Mouse (Mus musculus): ENCODE measurements around the gene Atp6v1c2. TPM values are rescaled to one million over a fixed set of nuclear protein-coding genes. Genes with fewer than 3 reads are reported as not detected.

The Atp6v1c2 gene
- total RNA-seq, 2 experiments from 2014 or later = 3.1 to 3.4 TPM

- DNase-seq (ENCODE audit: low spot score in 2 of 2) = no peak
Observed at GRCm38 (mm10) chr12:17338338-17338737, 9.2 kb upstream of the Atp6v1c2 start.

- no peak for DNase-seq (ENCODE audit: low spot score in 2 of 2)
Observed at GRCm38 (mm10) chr12:17333459-17333858, 4.3 kb upstream of the Atp6v1c2 start.

GRCm38 (mm10) chr12:17324549-17325470 lies 4.3 kb downstream of the Atp6v1c2 start:
- DNase-seq (ENCODE audit: low spot score in 2 of 2) = no peak

GRCm38 (mm10) chr12:17318453-17318852 lies 10.7 kb downstream of the Atp6v1c2 start:
- DNase-seq (ENCODE audit: low spot score in 2 of 2) = no peak

- DNase-seq (ENCODE audit: low spot score in 2 of 2) = no peak
Observed at GRCm38 (mm10) chr12:17317970-17318369, 11.2 kb downstream of the Atp6v1c2 start.

GRCm38 (mm10) chr12:17316096-17316495 lies 13.1 kb downstream of the Atp6v1c2 start:
- no peak for DNase-seq (ENCODE audit: low spot score in 2 of 2)

GRCm38 (mm10) chr12:17310852-17311839 lies 18.0 kb downstream of the Atp6v1c2 start:
- no peak for DNase-seq (ENCODE audit: low spot score in 2 of 2)

- no peak for DNase-seq (ENCODE audit: low spot score in 2 of 2)
Observed at GRCm38 (mm10) chr12:17308246-17308645, 20.9 kb downstream of the Atp6v1c2 start.

GRCm38 (mm10) chr12:17305445-17305844 lies 23.7 kb downstream of the Atp6v1c2 start:
- no peak for DNase-seq (ENCODE audit: low spot score in 2 of 2)

GRCm38 (mm10) chr12:17299902-17300301 lies 29.3 kb downstream of the Atp6v1c2 start:
- DNase-seq (ENCODE audit: low spot score in 2 of 2) = no peak

GRCm38 (mm10) chr12:17296899-17297298 lies 32.3 kb downstream of the Atp6v1c2 start:
- no peak for DNase-seq (ENCODE audit: low spot score in 2 of 2)

GRCm38 (mm10) chr12:17290569-17290968 lies 38.6 kb downstream of the Atp6v1c2 start:
- no peak for DNase-seq (ENCODE audit: low spot score in 2 of 2)

GRCm38 (mm10) chr12:17289913-17290312 lies 39.2 kb downstream of the Atp6v1c2 start:
- DNase-seq (ENCODE audit: low spot score in 2 of 2) = no peak

- no peak for DNase-seq (ENCODE audit: low spot score in 2 of 2)
Observed at GRCm38 (mm10) chr12:17289060-17289459, 40.1 kb downstream of the Atp6v1c2 start.

GRCm38 (mm10) chr12:17288496-17288895 lies 40.7 kb downstream of the Atp6v1c2 start:
- DNase-seq (ENCODE audit: low spot score in 2 of 2) = no peak

GRCm38 (mm10) chr12:17273841-17274240 lies 55.3 kb downstream of the Atp6v1c2 start:
- DNase-seq (ENCODE audit: low spot score in 2 of 2) = no peak

- no peak for DNase-seq (ENCODE audit: low spot score in 2 of 2)
Observed at GRCm38 (mm10) chr12:17271272-17271671, 57.9 kb downstream of the Atp6v1c2 start.

GRCm38 (mm10) chr12:17267316-17267715 lies 61.8 kb downstream of the Atp6v1c2 start:
- DNase-seq (ENCODE audit: low spot score in 2 of 2) = peak; percentile 49 to 89

GRCm38 (mm10) chr12:17266673-17266990 lies 62.5 kb downstream of the Atp6v1c2 start:
- no peak for DNase-seq (ENCODE audit: low spot score in 2 of 2)

GRCm38 (mm10) chr12:17265971-17266672 lies 63.0 kb downstream of the Atp6v1c2 start, which contains the start of gene Pdia6:
TSS of gene Pdia6 (plus strand) at chr12:17266545.
- peak; percentile 89 to 93 for DNase-seq (ENCODE audit: low spot score in 2 of 2)

GRCm38 (mm10) chr12:17264826-17265225 lies 64.3 kb downstream of the Atp6v1c2 start:
- no peak for DNase-seq (ENCODE audit: low spot score in 2 of 2)
